Mouse (Mus musculus): ENCODE results near the gene Sgcd.

GRCm38 (mm10) chr11:47170926-47171625 is 817.7 kb downstream of the Sgcd start:
- TF ChIP-seq MYOG (IDR thresholded peaks at IDR 0.05; ENCODE audit: control insufficient read depth in 1 of 3, insufficient read depth in 1 of 3, insufficient read length in 2 of 3, low read depth in 2 of 3): no peak
- TF ChIP-seq MYOD1 (IDR thresholded peaks at IDR 0.05; ENCODE audit: control insufficient read depth in 1 of 3, insufficient read length in 2 of 3, low read depth in 2 of 3): no peak
- TF ChIP-seq POLR2A (IDR thresholded peaks at IDR 0.05; ENCODE audit: insufficient read length, low read depth): no peak
- no peak for TF ChIP-seq MAX (IDR thresholded peaks at IDR 0.05; ENCODE audit: low read depth)
- no peak for TF ChIP-seq POLR2AphosphoS2 (IDR thresholded peaks at IDR 0.05; ENCODE audit: insufficient read length, low read depth)
- no peak for TF ChIP-seq TCF12 (IDR thresholded peaks at IDR 0.05; ENCODE audit: insufficient read depth, poor library complexity, severe bottlenecking)
